Mouse (Mus musculus) lung, embryonic 15.5 days (tissue): ENCODE results near the gene Rhno1. TPM values are rescaled to one million over a fixed set of nuclear protein-coding genes. Genes with fewer than 3 reads are reported as not detected.

Source experiments
- ATAC-seq: fragments of 200-750 bp; cut with Nextera tagmentation; 2 replicates; pipeline ENCODE4 v1.8.0; 2017; ENCODE audit warnings: moderate number of reproducible peaks, borderline replicate concordance; ENCODE audit not compliant: low FRiP score, low TSS enrichment; ENCODE audit errors: extremely low read depth
- H3K27ac ChIP-seq: fragments of 300-500 bp; sonication (generic); 2 replicates; pipeline ENCODE4 v1.5.1; 2015; ENCODE audit warnings: moderate library complexity, mild to moderate bottlenecking, inconsistent platforms
- H3K27me3 ChIP-seq: fragments of 300-500 bp; sonication (generic); 2 replicates; pipeline ENCODE4 v1.6.1; 2015; ENCODE audit warnings: inconsistent platforms
- H3K36me3 ChIP-seq: fragments of 300-500 bp; sonication (generic); 2 replicates; pipeline ENCODE4 v1.6.1; 2015; ENCODE audit warnings: inconsistent platforms
- H3K4me1 ChIP-seq: fragments of 300-500 bp; sonication (generic); 2 replicates; pipeline ENCODE4 v1.6.1; 2015; ENCODE audit warnings: inconsistent platforms
- H3K4me2 ChIP-seq: fragments of 300-500 bp; sonication (generic); 2 replicates; pipeline ENCODE4 v1.6.1; 2015; ENCODE audit warnings: inconsistent platforms, mild to moderate bottlenecking, moderate library complexity
- H3K4me3 ChIP-seq: fragments of 300-500 bp; sonication (generic); 2 replicates; pipeline ENCODE4 v1.5.1; 2015; ENCODE audit warnings: mild to moderate bottlenecking, inconsistent platforms
- H3K9ac ChIP-seq: fragments of 300-500 bp; sonication (generic); 2 replicates; pipeline ENCODE4 v1.6.1; 2015; ENCODE audit warnings: inconsistent platforms
- H3K9me3 ChIP-seq: fragments of 300-500 bp; sonication (generic); 2 replicates; pipeline ENCODE4 v1.6.1; 2016; ENCODE audit warnings: inconsistent platforms
- WGBS: fragments of 180-500 bp; shearing (Covaris S2); methylation state at CpG from one replicate; pipeline ENCODE4 v1.1.7; 2015; 5-methylcytosine and 5-hydroxymethylcytosine counted together
- polyA plus RNA-seq: library from polyadenylated mRNA; unstranded; fragments of >200 nt; fragmentation: Nextera tagmentation; extraction: Ambion mirVana; gene quantifications from 2 replicates; pipeline ENCODE4 v1.2.1, GENCODE M21; 2015

Gene Rhno1
- polyA plus RNA-seq, 1 experiment from 2014 or later: 125 TPM

DNA sequence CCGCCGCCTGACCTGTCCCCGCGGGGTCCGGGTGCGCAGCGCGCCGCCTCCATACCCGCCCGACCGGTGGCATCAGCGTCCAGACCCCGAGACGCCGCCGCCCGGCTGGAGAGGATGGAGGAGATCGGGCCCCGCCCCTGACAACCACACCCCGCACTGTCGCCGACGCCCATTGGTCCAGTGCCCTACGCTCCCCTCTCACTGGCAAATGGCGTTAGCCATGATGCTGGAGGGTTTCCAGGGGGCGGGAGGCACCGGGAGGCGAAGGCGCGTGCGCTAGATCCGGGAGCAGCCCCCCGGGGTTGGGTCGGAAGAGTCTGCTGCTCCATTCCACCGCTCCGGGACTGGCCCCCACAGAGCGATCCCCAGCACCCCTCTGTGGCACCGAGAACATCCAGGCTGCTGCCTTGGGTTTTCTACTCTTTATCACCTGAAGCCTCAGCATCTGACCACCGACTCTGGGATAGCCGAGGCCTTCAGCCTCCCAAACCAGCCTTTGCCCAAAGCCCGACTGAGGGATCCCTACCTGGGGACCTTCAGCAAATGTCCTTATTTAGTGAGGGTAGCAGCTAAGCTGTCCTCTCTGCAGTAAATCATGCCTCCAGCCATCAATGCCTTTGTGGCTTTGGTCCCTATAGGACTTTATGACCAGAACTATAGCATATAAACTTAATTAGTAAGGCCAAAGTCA is 6.8 kb downstream of the Rhno1 start, which contains the start of gene Tulp3:
Gene Tulp3 (minus strand): TSS at position 126 of the 691 bp plus-strand sequence.
- peak; percentile 99 for ATAC-seq
- H3K9ac ChIP-seq: peak within 1 kb of the TSS; percentile 77
- H3K27ac ChIP-seq: peak within 1 kb of the TSS; percentile 94
- H3K27me3 ChIP-seq: no peaks in the 10 kb centered on the region
- H3K9me3 ChIP-seq: no peaks in the 10 kb centered on the region
- H3K4me2 ChIP-seq: peak within 1 kb of the TSS; percentile 77
- peaks cover 22% of the 10 kb centered on the region for H3K4me1 ChIP-seq
- under 1% methylated on average over 35 of the region's 42 CpGs for WGBS
- H3K36me3 ChIP-seq: peaks cover 26% of the 10 kb centered on the region
- peak within 1 kb of the TSS; percentile 85 for H3K4me3 ChIP-seq

DNA sequence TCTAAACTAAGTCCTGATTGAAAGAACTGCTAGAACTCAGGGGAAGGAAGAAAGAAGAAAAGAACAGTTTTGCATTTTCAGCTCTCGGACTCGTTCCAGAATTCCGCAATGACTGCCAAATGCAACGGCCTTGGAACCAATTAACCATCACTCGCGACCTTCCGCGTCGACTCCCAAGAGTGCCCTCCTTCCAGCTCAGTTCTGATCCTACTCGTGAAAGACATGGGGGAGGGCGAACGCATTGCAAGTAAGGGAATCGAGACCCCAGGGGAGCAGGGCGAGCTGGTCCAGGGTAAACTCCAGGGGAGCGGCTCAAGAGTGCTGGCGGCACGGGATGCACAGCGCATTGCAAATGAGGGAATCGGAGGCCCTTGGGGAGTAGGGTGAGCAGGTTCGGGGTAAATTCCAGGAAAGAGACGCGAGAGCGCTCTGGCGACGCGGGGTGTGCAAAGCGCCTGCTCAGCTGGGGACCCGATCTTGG is 7.5 kb downstream of the Rhno1 start:
- H3K9ac ChIP-seq: peak overlapping the region; percentile 77
- no peaks in the 10 kb centered on the region for H3K9me3 ChIP-seq
- ATAC-seq: peak; percentile 71
- H3K27ac ChIP-seq: peak overlapping the region; percentile 94
- H3K4me3 ChIP-seq: peak overlapping the region; percentile 85
- under 1% methylated on average over 28 of the region's 28 CpGs for WGBS
- H3K4me1 ChIP-seq: peaks cover 18% of the 10 kb centered on the region
- H3K27me3 ChIP-seq: no peaks in the 10 kb centered on the region
- peaks cover 31% of the 10 kb centered on the region for H3K36me3 ChIP-seq
- H3K4me2 ChIP-seq: peak overlapping the region; percentile 77

DNA sequence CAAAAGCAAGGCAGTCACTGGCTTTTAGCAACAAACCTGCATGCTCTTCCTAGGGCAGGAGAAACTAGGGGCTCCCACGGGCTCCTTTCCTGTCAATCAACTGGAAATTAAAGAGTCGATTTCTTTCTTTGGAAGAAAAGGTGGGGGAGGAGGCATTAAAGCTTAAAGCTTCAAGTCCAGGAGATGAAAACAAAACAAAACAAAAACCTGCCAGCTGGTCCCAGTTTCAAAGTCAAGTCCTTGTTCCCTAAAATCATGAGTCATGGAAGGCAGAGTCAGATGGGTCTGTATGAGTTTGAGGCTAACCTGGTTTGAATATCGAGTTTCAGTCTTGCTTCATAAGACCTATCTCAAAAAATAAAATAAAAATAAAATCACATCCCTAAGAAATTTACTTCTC is 8.6 kb downstream of the Rhno1 start:
- H3K9ac ChIP-seq: no peak overlapping the region
- H3K9me3 ChIP-seq: no peaks in the 10 kb centered on the region
- ATAC-seq: no peak
- peak overlapping the region; percentile 85; the same call in 1 of the 2 replicates for H3K4me3 ChIP-seq
- peaks cover 31% of the 10 kb centered on the region for H3K36me3 ChIP-seq
- H3K4me1 ChIP-seq: peaks cover 19% of the 10 kb centered on the region
- 50% methylated on average over 3 of the region's 3 CpGs for WGBS
- H3K27ac ChIP-seq: no peak overlapping the region
- peak overlapping the region; percentile 77 for H3K4me2 ChIP-seq
- H3K27me3 ChIP-seq: no peaks in the 10 kb centered on the region

DNA sequence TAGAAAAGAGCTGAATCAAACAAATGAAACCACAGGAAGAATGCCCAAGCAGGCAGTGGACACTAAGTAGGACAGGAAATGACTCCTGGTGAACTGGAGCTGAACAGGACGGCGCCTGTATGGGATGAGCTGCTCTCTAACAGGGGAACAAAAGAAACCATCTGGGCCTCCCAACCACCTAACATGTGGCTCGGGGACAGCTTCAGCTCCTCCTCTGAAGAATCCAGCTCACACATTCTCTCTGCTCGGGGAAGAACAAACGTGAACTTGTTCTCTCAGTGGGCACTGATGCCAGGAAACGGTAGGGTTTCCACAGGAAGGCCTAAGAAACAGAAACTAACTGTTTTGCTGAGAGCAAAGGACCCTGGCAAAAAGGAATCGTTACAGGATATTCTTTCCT is 13.0 kb downstream of the Rhno1 start:
- Histone ChIP-seq H3K9ac (no peak overlapping the region), H3K9me3 (no peaks in the 10 kb centered on the region), H3K27ac (0 out of 2 replicates have a peak overlapping the region, but pooled peaks have one; percentile 15), H3K36me3 (peaks cover 7% of the 10 kb centered on the region), H3K27me3 (no peaks in the 10 kb centered on the region), H3K4me1 (peaks cover 16% of the 10 kb centered on the region), H3K4me3 (no peak overlapping the region), H3K4me2 (no peak overlapping the region)
- WGBS: 41% methylated on average over 7 of the region's 7 CpGs
- no peak for ATAC-seq

DNA sequence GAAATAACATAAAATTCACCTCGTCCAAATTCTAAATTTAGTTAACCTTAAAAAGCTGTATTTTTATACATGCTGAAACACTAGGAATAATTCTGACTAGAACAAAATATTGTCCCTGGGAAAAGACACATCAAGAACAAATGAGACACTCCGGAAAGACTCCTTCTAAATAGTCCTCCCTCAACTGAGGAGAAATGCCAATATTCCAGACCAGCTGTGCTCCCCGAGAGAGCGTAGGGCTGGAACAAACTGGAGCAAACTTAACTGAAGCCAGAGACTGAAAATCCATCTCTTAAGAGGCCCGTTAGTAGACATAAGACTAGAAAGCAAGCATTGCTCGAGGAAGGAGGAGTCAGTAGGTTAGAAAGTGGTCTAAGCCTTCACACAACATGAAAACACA is 15.9 kb downstream of the Rhno1 start:
- Histone ChIP-seq H3K27ac (no peak overlapping the region), H3K4me2 (no peak overlapping the region)

DNA sequence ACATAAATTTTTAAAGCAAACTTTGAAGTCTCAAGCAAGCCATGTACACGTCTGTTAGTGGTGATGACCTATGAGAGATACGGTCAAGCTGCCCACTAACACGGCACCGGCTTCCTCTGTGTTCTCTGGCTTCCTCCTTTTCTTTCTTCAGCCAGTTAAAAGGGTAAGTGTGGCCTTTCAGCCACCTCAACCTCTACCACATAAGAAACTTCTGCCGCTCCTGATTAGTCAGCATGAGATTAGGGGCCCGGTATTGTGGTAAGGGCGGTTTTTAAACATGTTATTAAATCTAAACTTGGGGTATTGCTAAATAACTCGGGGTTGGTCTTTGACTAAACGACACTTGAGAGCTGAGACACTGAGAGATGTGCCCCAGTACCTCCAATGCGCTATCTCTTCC is 17.1 kb downstream of the Rhno1 start:
- 80% methylated on average over 10 of the region's 10 CpGs for WGBS
- Histone ChIP-seq H3K36me3 (peaks cover 4% of the 10 kb centered on the region; the same call in 1 of the 2 replicates), H3K27me3 (no peaks in the 10 kb centered on the region), H3K4me1 (peaks cover 5% of the 10 kb centered on the region; the same call in 1 of the 2 replicates), H3K9me3 (no peaks in the 10 kb centered on the region), H3K4me3 (no peak overlapping the region), H3K9ac (no peak overlapping the region), H3K27ac (no peak overlapping the region), H3K4me2 (no peak overlapping the region)
- ATAC-seq: no peak

More for the DNA sequence above, 15.9 kb downstream of the Rhno1 start:
- peaks cover 5% of the 10 kb centered on the region; the same call in 1 of the 2 replicates for H3K4me1 ChIP-seq
- peaks cover 7% of the 10 kb centered on the region for H3K36me3 ChIP-seq
- ATAC-seq: no peak
- WGBS: 75% methylated on average over 6 of the region's 6 CpGs
- no peaks in the 10 kb centered on the region for H3K27me3 ChIP-seq
- no peak overlapping the region for H3K4me3 ChIP-seq
- H3K9me3 ChIP-seq: no peaks in the 10 kb centered on the region
- no peak overlapping the region for H3K9ac ChIP-seq

DNA sequence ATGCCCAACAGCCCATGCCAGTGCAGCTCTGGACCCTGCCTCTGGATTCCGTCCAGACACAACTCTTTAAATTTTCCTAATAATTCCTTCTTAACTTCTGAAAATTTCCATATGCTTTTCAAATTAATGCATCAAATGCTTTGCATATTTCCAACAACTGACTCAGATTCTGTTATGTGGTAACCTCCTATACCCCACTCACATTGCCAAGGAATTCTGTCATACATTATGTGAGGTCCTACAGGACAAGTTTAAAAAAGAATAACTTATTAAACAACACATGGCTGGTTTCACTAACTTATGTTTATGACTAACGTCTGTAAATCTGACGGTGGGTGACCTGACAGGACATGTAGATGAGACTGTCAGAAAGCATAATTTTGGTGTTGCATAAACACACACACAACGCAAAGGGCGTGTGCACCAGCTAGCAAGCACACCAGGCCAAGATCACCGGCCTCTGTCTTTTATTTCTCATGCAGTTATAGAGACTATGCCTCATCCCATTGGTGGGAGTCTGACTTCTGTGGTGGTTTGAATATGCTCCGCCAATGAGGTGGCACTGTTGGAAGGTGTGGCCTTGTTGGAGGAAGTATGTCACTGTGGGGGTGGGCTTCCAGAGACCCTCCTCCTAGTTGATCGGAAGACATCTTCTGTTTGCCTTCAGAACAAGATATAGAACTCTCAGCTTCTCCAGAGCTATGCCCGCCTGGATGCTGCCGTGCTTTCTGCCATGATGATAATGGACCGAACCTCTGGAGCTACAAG is 20.6 kb downstream of the Rhno1 start:
- Histone ChIP-seq H3K27me3 (no peaks in the 10 kb centered on the region), H3K9me3 (no peaks in the 10 kb centered on the region), H3K4me3 (no peak overlapping the region), H3K36me3 (no peaks in the 10 kb centered on the region), H3K4me2 (no peak overlapping the region), H3K4me1 (peaks cover 8% of the 10 kb centered on the region; the same call in 1 of the 2 replicates), H3K9ac (no peak overlapping the region), H3K27ac (peak overlapping the region; percentile 40)
- ATAC-seq: no peak
- WGBS: 82% methylated on average over 11 of the region's 11 CpGs

DNA sequence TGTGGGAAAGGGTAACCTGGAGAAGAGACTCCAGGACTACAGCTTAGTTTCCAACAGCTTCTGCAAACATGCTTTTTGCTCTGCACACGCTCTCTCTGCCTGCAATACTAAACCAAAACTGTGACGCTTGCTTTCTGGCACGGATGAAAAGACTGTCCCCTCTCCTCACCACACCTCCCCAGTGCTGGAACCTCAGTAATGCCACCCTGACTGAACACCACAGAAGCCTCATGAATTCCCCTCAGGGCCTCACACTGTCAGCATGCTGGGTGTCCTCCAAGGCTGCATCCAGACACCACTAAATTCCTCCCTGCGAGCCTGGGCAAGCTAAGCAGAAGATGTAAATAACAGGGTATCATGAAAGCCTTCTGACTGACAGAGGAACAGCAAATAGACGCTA is 23.8 kb downstream of the Rhno1 start:
- Histone ChIP-seq H3K9ac (no peak overlapping the region), H3K4me2 (no peak overlapping the region), H3K27ac (0 out of 2 replicates have a peak overlapping the region, but pooled peaks have one; percentile 23), H3K4me3 (no peak overlapping the region), H3K4me1 (peaks cover 8% of the 10 kb centered on the region; the same call in 1 of the 2 replicates), H3K9me3 (no peaks in the 10 kb centered on the region), H3K27me3 (no peaks in the 10 kb centered on the region), H3K36me3 (peaks cover 8% of the 10 kb centered on the region; the same call in 1 of the 2 replicates)
- WGBS: 20% methylated on average over 5 of the region's 5 CpGs
- no peak for ATAC-seq

DNA sequence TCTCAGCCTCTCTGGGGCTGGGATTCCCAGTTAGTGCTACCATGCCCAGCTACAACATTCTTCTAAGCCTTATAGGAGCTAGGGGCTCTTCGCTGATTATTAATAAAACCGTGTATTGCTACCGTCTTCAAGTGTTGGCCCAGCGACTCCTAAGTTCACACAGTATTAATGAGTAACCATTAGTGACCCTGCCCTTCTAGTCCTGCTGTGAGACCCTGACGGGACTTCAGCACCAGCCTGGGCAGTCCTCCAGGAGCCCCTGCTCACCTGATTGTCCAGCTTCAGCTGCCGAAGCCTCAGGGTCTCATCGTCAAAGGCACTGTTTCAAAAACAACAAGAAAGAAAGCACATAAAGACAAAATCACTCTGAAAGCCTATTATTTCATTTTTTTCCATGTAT is 25.2 kb downstream of the Rhno1 start:
- H3K36me3 ChIP-seq: peaks cover 18% of the 10 kb centered on the region
- H3K27ac ChIP-seq: no peak overlapping the region
- no peaks in the 10 kb centered on the region for H3K27me3 ChIP-seq
- H3K4me2 ChIP-seq: no peak overlapping the region
- no peaks in the 10 kb centered on the region for H3K9me3 ChIP-seq
- no peak overlapping the region for H3K4me3 ChIP-seq
- ATAC-seq: no peak
- 46% methylated on average over 7 of the region's 7 CpGs for WGBS
- no peak overlapping the region for H3K9ac ChIP-seq
- H3K4me1 ChIP-seq: peaks cover 8% of the 10 kb centered on the region; the same call in 1 of the 2 replicates

DNA sequence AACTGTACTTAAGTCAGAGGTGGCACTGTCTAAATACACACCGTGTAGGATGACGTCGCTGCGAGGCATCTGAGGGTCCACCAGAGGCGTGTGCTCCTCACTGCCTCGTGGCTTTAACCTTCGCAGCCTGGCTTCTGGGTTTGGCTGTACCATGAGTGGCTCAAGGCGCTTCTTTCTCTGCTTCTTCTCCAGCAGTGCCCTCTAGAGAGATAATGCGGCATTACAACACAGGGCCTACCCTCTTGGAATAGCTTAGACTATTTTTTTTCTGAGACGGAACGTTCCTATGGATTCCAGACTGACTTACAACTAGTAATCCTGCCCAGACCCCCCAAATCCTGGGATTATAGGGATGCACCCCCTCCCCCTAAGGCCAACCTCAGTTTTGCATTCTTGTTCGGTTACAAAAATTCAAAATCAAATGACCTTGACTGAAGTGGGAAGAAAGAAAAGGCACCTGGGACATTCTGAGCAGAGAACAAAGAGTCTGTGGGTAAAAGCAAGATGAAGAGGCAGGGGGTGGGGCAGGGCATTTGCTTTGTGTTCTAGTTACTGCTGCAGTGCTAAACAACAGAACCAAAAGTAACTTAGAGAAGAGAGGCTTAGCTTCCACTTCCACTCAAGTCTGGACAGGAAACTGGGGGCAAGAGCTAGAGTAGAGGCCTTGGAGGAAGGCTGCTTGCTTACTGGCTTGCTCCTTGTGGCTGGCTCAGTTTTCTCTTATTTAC is 28.1 kb downstream of the Rhno1 start:
- Histone ChIP-seq H3K4me3 (no peak overlapping the region), H3K36me3 (peaks cover 38% of the 10 kb centered on the region), H3K27ac (no peak overlapping the region), H3K9me3 (no peaks in the 10 kb centered on the region), H3K9ac (no peak overlapping the region), H3K27me3 (no peaks in the 10 kb centered on the region), H3K4me2 (peak overlapping the region; percentile 32; the same call in 1 of the 2 replicates), H3K4me1 (peaks cover 8% of the 10 kb centered on the region; the same call in 1 of the 2 replicates)
- 7% methylated on average over 12 of the region's 12 CpGs for WGBS
- ATAC-seq: peak; percentile 78

DNA sequence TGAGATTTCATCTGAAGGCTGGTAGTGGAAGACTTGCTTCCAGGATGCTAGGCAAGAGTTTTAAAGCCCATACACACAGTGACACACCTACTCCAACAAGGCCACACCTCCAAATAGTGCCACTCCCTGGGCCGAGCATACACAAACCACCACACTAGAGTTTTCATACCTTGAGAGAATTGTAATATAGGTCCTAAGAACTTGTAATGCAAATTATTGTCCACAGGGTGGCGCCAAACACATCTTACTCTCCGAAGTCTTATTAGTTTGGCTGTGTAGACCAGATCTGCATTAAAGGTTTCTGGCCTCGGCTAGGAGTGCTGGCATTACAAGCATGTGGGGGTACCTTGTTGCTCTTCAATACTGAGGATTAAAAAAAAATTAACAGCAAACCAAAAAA is 44.4 kb downstream of the Rhno1 start:
- peak; percentile 55; the same call in 1 of the 2 replicates for ATAC-seq
- H3K9me3 ChIP-seq: no peaks in the 10 kb centered on the region
- no peaks in the 10 kb centered on the region for H3K27me3 ChIP-seq
- no peak overlapping the region for H3K4me3 ChIP-seq
- H3K36me3 ChIP-seq: peaks cover 24% of the 10 kb centered on the region
- H3K4me2 ChIP-seq: no peak overlapping the region
- H3K27ac ChIP-seq: no peak overlapping the region
- H3K4me1 ChIP-seq: no peaks in the 10 kb centered on the region
- no peak overlapping the region for H3K9ac ChIP-seq
- WGBS: 3% methylated on average over 4 of the region's 4 CpGs
